Mouse (Mus musculus): ENCODE measurements around the gene Miga2. TPM values are rescaled to one million over a fixed set of nuclear protein-coding genes. Genes with fewer than 3 reads are reported as not detected.
A peak's percentile ranks its signal among the peaks of the same experiment; 100 is the strongest.
"Not testable (repeated sequence)": the region's sequence is repeated elsewhere in the genome, so short reads cannot be mapped to it uniquely, and the experiment has no call there.

The Miga2 gene
- total RNA-seq, 1 experiment from 2014 or later, result 15.0 TPM

DNA sequence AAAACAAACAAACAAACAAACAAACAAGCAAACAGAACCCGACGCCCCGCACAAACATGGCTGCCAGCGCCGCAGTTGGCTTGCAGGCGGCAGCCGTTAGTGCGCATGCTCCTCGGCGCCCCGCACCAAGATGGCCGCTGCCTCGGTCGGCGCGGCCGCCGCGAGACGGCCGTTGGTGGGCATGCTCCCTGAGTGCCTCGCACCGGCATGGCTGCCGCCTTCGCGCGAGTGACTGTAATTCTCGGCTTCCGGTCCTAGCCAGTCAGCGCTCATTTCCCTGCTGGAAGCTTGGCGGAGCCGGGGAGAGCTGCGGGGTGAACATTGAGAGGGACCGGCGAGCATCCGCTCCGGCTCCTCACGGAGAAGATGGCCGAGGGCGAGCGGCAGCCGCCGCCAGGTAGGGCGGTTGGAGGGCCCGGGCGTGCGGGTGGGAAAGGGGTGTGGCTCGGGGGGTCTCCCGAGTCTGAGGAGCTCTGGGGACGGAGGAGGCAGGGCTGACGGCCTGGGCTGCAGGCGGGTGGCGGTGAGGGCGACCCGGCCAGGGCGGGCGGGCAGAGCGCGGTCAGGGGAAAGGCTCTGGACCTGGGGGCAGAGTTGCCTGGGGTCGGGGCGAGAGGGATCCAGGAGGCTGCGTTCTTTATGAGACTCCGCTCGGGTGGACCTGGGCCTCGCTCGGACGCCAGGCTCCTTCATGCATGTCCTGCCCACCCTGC is 52.1 kb downstream of the Miga2 start, which contains the start of gene Ptpa:
Gene Ptpa (plus strand): TSS at position 104 of the 713 bp plus-strand sequence.
- peak; percentile 72 for ATAC-seq (replicated peaks; ENCODE audit: low read depth, poor library complexity, severe bottlenecking)

DNA sequence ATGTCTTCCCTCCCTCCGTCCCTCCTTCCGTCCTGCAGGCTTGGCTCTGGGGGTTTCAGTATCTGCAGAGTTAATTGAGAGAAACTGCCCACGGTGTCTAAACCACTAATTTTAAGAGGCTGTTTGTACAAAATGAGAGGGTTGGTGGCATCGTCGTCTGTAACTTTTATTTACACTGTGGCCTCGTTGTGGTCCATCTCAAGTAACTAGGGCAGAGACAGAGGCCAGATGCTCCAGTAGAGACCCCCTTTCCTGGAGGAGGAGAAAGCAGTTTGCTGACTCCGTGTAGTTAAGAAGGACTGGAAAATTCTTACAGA is 52.6 kb downstream of the Miga2 start:
- ATAC-seq (replicated peaks; ENCODE audit: low read depth, poor library complexity, severe bottlenecking), result no peak

DNA sequence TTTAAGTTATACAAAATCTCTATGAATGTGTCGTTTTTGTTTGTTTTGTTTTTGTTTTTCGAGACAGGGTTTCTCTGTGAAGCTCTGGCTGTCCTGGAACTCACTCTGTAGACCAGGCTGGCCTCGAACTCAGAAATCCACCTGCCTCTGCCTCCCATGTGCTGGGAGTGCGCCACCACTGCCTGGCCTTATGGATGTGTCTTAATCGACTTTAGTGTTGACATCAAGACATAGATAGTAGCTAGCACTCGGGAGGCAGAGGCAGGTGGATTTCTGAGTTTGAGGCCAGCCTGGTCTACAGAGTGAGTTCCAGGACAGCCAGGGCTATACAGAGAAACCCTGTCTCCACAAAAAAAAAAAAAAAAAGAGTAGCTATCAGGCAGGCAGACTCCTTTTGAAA is 53.1 kb downstream of the Miga2 start:
- not testable (repeated sequence) for ATAC-seq (replicated peaks; ENCODE audit: low read depth, poor library complexity, severe bottlenecking)

GRCm38 (mm10) chr2:30417595-30418165 is 53.6 kb downstream of the Miga2 start:
- no peak for ATAC-seq (replicated peaks; ENCODE audit: low read depth, poor library complexity, severe bottlenecking)

DNA sequence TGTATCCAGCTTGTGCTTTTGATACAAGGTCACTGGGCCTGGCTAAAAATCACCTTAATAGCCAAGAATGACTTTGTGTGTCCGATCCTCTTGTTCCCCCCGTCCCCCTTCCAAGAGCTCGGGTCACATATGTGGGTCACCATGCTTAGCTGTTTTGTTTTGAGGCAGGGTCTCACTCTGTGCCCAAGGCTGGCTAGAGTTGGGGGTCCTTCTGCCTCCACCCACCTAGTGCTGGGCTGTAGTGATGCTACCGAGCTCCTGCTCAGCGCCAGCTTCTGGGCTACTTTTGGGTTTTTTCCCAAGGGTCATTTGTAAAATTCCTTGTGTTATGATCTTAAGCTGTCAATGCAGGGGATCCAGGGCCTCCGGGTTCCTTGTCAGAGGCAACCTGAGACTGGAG is 54.2 kb downstream of the Miga2 start:
- no peak for ATAC-seq (replicated peaks; ENCODE audit: low read depth, poor library complexity, severe bottlenecking)

GRCm38 (mm10) chr2:30419112-30419511 is 55.1 kb downstream of the Miga2 start:
- no peak for ATAC-seq (replicated peaks; ENCODE audit: low read depth, poor library complexity, severe bottlenecking)

- ATAC-seq (replicated peaks; ENCODE audit: low read depth, poor library complexity, severe bottlenecking), result no peak
These were observed 57.4 kb downstream of the Miga2 start for GRCm38 (mm10) chr2:30421432-30421831.

GRCm38 (mm10) chr2:30429156-30429555 is 65.1 kb downstream of the Miga2 start:
- ATAC-seq (replicated peaks; ENCODE audit: low read depth, poor library complexity, severe bottlenecking), result no peak

Other genes starting within 250 kb of the Miga2 start
- gene Zer1, start 239.6 kb upstream of the Miga2 start, total RNA-seq (2017), result 11.8 and 17.4 TPM in 2 replicates
- 30.2 and 49.2 TPM in 2 replicates for gene Tbc1d13, start 230.5 kb upstream of the Miga2 start, total RNA-seq (2017)
- 5.8 and 5.9 TPM in 2 replicates for gene Endog, start 192.7 kb upstream of the Miga2 start, total RNA-seq (2017)
- 29.8 and 38.4 TPM in 2 replicates for gene Spout1, start 185.8 kb upstream of the Miga2 start, total RNA-seq (2017)
- gene Kyat1, start 158.4 kb upstream of the Miga2 start, total RNA-seq (2017), result 4.5 and 13.5 TPM in 2 replicates
- 3.9 and 11.0 TPM in 2 replicates for gene Lrrc8a, start 126.5 kb upstream of the Miga2 start, total RNA-seq (2017)
- 5.3 TPM in 1 of 2 replicates, not detected in the other for gene Gm28035, start 123.7 kb upstream of the Miga2 start, total RNA-seq (2017)
- 3.1 TPM in 1 of 2 replicates, not detected in the other for gene Phyhd1, start 98.0 kb upstream of the Miga2 start, total RNA-seq (2017)
- gene Gm28038, start 83.2 kb upstream of the Miga2 start, total RNA-seq (2017), result not detected in 2 replicates
- gene Dolk, start 77.9 kb upstream of the Miga2 start, total RNA-seq (2017), result 9.7 and 12.1 TPM in 2 replicates
- gene Nup188, start 77.8 kb upstream of the Miga2 start, total RNA-seq (2017), result 30.9 and 31.6 TPM in 2 replicates
- gene Sh3glb2, start 4.9 kb upstream of the Miga2 start, total RNA-seq (2017), result 15.1 and 31.5 TPM in 2 replicates
- 33.9 and 35.7 TPM in 2 replicates for gene Dolpp1, start 28.0 kb downstream of the Miga2 start, total RNA-seq (2017)
- 17.1 and 17.3 TPM in 2 replicates for gene Crat, start 51.6 kb downstream of the Miga2 start, total RNA-seq (2017)
- 46.4 and 76.0 TPM in 2 replicates for gene Ptpa, start 51.8 kb downstream of the Miga2 start, total RNA-seq (2017)
- gene Ier5l, start 110.0 kb downstream of the Miga2 start, total RNA-seq (2017), result 0.58 and 1.8 TPM in 2 replicates
- not detected in 2 replicates for gene Cstad, start 230.8 kb downstream of the Miga2 start, total RNA-seq (2017)